Mouse (Mus musculus) kidney, adult 2 months (tissue): ENCODE measurements around the gene Ghdc. TPM values are rescaled to one million over a fixed set of nuclear protein-coding genes. Genes with fewer than 3 reads are reported as not detected.

Experiments used
- DNase-seq: peaks from one replicate; pipeline ENCODE4 v3.0.0; 2021
- H3K27ac ChIP-seq: fragments of 200-500 bp; 2 replicates; pipeline ENCODE4 v1.5.1; 2012; ENCODE audit warnings: low read depth, low read length, control low read depth, inconsistent platforms; ENCODE audit not compliant: insufficient read depth
- H3K27me3 ChIP-seq: fragments of 200-500 bp; replicated peaks from 2 replicates; pipeline ENCODE4 v1.6.1; 2012; ENCODE audit warnings: mild to moderate bottlenecking, moderate library complexity, low read length, inconsistent platforms; ENCODE audit not compliant: control insufficient read depth, insufficient read depth
- H3K36me3 ChIP-seq: fragments of 200-500 bp; 2 replicates; pipeline ENCODE4 v1.6.1; 2012; ENCODE audit warnings: mild to moderate bottlenecking, moderate library complexity, low read length, inconsistent platforms; ENCODE audit not compliant: control insufficient read depth, insufficient read depth
- H3K4me1 ChIP-seq: fragments of 200-500 bp; 2 replicates; pipeline ENCODE4 v1.6.1; 2011; ENCODE audit warnings: low read length; ENCODE audit not compliant: control insufficient read depth, insufficient read depth
- H3K4me3 ChIP-seq: fragments of 200-500 bp; 2 replicates; pipeline ENCODE4 v1.5.1; 2011; ENCODE audit warnings: mild to moderate bottlenecking, low read depth, low read length, control low read depth; ENCODE audit not compliant: insufficient read depth
- CTCF ChIP-seq: fragments of 200-500 bp; conservative IDR thresholded peaks from 2 replicates; pipeline ENCODE4 v1.5.1; 2011; ENCODE audit warnings: low read depth, mild to moderate bottlenecking, control low read depth, low read length, moderate library complexity, mixed read lengths; ENCODE audit not compliant: insufficient read depth, insufficient read length
- POLR2A ChIP-seq: fragments of 200-500 bp; IDR thresholded peaks from one replicate; pipeline ENCODE4 v1.6.1; 2011; ENCODE audit warnings: low read depth, low read length, control low read depth
- WGBS: fragments of 180-500 bp; shearing (Covaris S2); methylation state at CpG from one replicate; pipeline ENCODE4 v1.1.7; 2018; 5-methylcytosine and 5-hydroxymethylcytosine counted together
- polyA plus RNA-seq: library from polyadenylated mRNA; depleted of rRNA; stranded (reverse); fragments of >200 nt; gene quantifications from 2 replicates; pipeline ENCODE4 v1.2.3, GENCODE M21; 2012; rRNA removed

Ghdc gene
- polyA plus RNA-seq: 30.4 and 31.8 TPM in 2 replicates

DNA sequence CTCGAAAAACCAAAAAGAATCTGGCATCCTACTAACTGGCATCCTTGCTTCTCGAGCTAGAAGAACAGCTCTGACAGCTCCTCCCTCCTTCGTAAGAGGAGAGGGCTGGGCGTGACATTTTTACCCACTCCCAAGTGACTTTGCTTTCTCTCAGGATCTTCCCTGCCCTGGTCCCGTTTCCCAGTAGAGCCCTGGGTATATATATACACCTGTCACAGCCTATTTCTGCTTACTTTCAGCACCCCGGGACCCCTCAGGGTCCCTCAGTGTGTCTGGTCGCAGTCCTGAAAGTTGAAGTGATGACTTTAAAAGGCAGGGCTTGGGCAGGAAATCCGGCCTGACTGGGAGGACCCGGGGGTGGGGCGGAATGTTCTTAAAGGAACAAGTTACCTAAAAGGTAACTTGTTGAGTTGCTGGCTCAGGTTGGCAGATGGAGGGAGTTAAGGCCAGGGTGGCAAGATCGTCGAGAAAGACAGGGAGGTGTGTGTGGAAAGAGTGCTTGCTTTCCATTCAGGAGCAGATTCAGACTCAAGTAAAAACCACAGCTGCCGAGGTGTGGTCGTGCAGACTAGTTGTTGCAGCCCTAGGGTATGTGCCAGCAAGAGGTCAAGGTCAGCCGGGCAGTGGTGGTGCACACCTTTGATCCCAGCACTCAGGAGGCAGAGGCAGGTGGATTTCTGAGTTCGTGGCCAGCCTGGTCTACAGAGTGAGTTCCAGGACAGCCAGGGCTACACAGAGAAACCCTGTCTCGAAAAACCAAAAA is at the start of gene Ghdc:
TSS of gene Ghdc (minus strand) at position 312 of the 763 bp plus-strand sequence.
- Histone ChIP-seq H3K4me1 (peaks cover 19% of the 10 kb centered on the region; the same call in 1 of the 2 replicates), H3K27ac (peak within 1 kb of the TSS; percentile 93), H3K4me3 (peak within 1 kb of the TSS; percentile 84), H3K27me3 (no peaks in the 10 kb centered on the region), H3K36me3 (no peaks in the 10 kb centered on the region)
- WGBS: 9% methylated on average over 17 of the region's 17 CpGs
- DNase-seq: peak; percentile 95
- no peak for TF ChIP-seq POLR2A
- no peak for TF ChIP-seq CTCF

DNA sequence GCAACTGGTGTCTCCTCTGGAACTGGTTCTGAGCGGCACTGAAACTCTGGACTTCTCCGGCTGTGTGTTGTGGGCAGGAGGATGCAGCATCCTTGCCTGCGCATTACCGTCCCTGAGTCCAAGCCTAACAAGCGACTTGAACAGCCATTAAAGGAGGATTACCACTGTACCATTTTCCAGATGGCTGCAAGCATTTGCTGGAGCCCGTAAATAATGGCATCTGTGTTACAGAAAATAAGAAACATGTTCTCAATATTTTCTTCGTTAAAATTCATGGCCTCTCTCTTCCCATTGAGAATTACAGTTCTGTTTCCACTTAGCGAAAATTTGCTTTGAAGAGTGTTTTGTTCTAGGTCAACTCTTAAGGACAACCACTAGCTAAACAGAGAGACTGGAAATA is 49.3 kb upstream of the Ghdc start:
- H3K27me3 ChIP-seq: no peaks in the 10 kb centered on the region
- H3K4me3 ChIP-seq: no peak overlapping the region
- H3K36me3 ChIP-seq: no peaks in the 10 kb centered on the region
- no peak overlapping the region for H3K27ac ChIP-seq
- TF ChIP-seq CTCF (no peak), POLR2A (no peak)
- 85% methylated on average over 8 of the region's 8 CpGs for WGBS
- peaks cover 15% of the 10 kb centered on the region for H3K4me1 ChIP-seq
- no peak for DNase-seq

DNA sequence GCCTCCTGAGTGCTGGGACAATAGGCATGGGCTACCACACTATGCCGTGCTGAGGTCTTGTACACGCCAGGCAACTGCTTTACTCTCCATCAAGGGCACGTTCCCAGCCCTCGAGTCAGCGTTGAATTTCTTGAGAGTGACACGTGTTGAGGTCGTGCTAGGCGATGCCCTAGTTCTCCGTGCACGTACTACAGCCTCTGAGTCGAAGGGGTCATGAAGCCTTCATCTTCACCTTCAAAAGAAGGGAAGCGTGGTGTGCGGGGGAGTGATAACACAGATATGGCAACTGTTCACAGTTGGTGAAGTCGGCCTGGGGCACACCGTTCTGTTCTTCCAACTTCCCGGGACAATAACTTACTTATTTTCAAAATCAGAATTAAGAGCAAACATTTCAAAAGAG is 48.9 kb upstream of the Ghdc start:
- 85% methylated on average over 16 of the region's 16 CpGs for WGBS
- H3K36me3 ChIP-seq: no peaks in the 10 kb centered on the region
- H3K27me3 ChIP-seq: no peaks in the 10 kb centered on the region
- peaks cover 20% of the 10 kb centered on the region for H3K4me1 ChIP-seq
- no peak overlapping the region for H3K27ac ChIP-seq
- DNase-seq: no peak
- H3K4me3 ChIP-seq: no peak overlapping the region
- TF ChIP-seq POLR2A (no peak), CTCF (no peak)

DNA sequence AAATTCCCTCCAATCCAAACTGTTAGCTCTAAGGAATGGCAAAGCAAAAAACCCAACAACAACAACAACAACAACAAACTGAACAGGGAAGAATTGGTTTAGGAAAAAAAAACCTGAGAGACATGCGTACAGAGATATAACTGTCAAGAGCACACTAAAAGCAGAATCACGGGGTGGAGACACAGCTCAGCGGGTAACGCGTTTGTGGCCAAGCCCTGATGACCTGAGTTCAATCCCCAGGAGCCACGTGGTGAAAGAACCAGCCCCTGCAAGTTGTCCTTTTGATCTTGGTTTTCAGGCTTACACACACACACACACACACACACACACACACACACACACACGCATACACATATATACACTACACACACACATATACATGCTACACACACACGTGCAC is 48.3 kb upstream of the Ghdc start:
- WGBS: 68% methylated on average over 8 of the region's 8 CpGs
- Histone ChIP-seq H3K27ac (no peak overlapping the region), H3K4me1 (peaks cover 21% of the 10 kb centered on the region), H3K4me3 (no peak overlapping the region), H3K36me3 (no peaks in the 10 kb centered on the region), H3K27me3 (no peaks in the 10 kb centered on the region)
- no peak for DNase-seq
- no peak for TF ChIP-seq CTCF
- no peak for TF ChIP-seq POLR2A

DNA sequence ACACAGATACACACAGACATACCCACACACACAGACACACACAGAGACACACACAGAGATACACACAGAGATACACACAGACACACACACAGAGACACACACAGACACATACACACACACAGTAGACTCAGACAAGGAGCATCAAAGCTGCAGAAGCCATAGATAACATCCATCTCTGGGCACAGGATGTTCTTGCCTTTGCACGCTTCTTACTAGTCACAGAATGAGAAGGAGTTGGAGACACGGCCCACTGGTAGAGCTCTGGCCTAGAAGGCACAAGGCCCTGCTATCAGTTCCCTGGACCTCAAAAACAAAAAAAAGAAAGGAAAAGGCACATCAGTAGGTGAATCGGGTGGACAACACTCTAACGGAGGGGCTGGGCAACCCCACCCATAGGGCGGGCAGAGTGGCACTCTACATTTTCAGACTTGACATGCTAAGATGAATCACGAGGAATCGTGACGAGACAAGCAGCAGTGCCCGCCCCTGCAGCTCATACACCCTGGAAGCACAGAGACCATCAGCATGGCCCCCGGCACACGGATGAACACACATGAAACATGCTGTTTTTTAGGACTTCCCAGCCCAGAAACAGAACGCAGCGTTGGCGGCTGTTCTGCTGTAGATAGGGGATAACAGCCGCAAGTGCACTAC is 47.7 kb upstream of the Ghdc start:
- Histone ChIP-seq H3K27ac (no peak overlapping the region), H3K36me3 (no peaks in the 10 kb centered on the region), H3K4me3 (no peak overlapping the region), H3K4me1 (peaks cover 21% of the 10 kb centered on the region), H3K27me3 (no peaks in the 10 kb centered on the region)
- TF ChIP-seq POLR2A: no peak
- no peak for TF ChIP-seq CTCF
- no peak for DNase-seq
- 88% methylated on average over 15 of the region's 15 CpGs for WGBS

DNA sequence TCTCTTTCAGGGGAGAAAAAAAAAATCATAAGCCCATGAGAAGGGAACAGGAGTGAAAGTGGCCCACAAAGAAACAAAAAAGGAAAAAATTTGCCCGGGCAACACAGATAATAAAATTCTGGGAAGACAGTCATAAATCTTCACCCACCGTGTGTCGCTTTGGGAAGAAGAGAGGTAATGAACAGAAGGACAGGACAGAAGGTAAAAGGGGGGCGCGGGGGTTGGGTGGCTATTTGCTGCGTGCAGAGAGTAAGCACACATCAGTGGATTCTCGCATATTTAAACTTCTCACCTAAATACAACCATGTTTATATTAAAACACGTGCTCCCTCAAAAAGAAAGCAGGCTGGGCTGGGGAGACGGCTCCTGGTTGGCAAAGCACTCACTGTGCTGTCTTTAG is 46.6 kb upstream of the Ghdc start:
- H3K27me3 ChIP-seq: no peaks in the 10 kb centered on the region
- no peak overlapping the region for H3K4me3 ChIP-seq
- TF ChIP-seq POLR2A (no peak), CTCF (no peak)
- WGBS: 50% methylated on average over 9 of the region's 9 CpGs
- no peaks in the 10 kb centered on the region for H3K36me3 ChIP-seq
- no peak for DNase-seq
- peak overlapping the region; percentile 4; the same call in 1 of the 2 replicates for H3K27ac ChIP-seq
- peaks cover 21% of the 10 kb centered on the region for H3K4me1 ChIP-seq

DNA sequence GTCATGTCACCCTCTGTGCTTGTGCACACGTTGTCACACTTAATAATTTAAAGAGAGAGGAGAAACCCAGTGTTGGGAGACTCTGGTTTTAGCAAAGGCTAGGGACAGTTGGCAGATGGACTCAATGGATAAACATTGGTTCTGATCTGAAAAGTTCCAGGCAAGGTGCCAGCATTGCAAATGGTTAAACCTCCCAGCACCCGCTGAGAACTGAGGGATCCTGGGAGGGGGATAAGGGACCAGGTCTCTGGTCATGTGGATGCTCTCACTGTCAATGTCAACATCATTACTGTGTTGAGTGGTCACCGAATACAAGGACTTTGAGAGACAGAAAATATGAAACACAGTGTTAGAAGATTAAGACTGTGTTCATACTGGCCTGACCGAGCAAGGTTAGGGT is 46.0 kb upstream of the Ghdc start:
- TF ChIP-seq CTCF (no peak), POLR2A (no peak)
- peak; percentile 84 for DNase-seq
- H3K27me3 ChIP-seq: no peaks in the 10 kb centered on the region
- H3K36me3 ChIP-seq: no peaks in the 10 kb centered on the region
- no peak overlapping the region for H3K4me3 ChIP-seq
- H3K27ac ChIP-seq: no peak overlapping the region
- peaks cover 21% of the 10 kb centered on the region for H3K4me1 ChIP-seq
- 34% methylated on average over 4 of the region's 4 CpGs for WGBS
